Mouse (Mus musculus): ENCODE results near the gene Phf5a.

Gene Phf5a

DNA sequence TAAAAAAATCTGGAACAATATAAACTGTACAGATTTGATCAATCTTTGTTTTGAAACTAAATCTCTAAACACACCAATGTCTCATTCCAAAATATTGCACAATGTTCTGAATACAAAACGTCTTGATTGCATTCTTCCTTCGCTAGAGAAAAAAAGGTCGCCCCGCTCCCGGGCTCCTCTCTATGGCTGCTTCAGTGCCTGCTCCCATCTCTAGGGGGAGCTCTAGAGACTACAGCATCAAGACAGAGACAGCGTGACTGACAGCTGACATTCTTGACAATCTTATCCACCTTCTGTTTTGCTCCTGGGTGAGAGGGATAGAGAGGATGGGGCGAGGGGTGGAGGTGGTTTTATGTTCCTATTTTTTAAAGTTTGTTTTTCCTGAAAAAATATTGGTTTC is 23.4 kb downstream of the Phf5a start:
- Histone ChIP-seq H3K4me3 (replicated peaks; ENCODE audit: low read length) (no peak overlapping the region), H3K36me3 (ENCODE audit: insufficient read depth, low read length) (peaks cover 50% of the 10 kb centered on the region), H3K27me3 (ENCODE audit: insufficient read depth, low read length) (no peaks in the 10 kb centered on the region), H3K4me1 (replicated peaks; ENCODE audit: low read depth, low read length) (peaks cover 80% of the 10 kb centered on the region), H3K9me3 (ENCODE audit: low read length) (no peaks in the 10 kb centered on the region)
- TF ChIP-seq NANOG (IDR thresholded peaks at IDR 0.05; ENCODE audit: borderline replicate concordance, low read length) (no peak), CTCF (conservative IDR thresholded peaks at IDR 0.05; ENCODE audit: low read length) (peak; percentile 98)

- H3K36me3 ChIP-seq (ENCODE audit: insufficient read depth, low read length) = peaks cover 46% of the 10 kb centered on the region
- no peak overlapping the region for H3K4me3 ChIP-seq (replicated peaks; ENCODE audit: low read length)
- no peaks in the 10 kb centered on the region for H3K27me3 ChIP-seq (ENCODE audit: insufficient read depth, low read length)
- peaks cover 78% of the 10 kb centered on the region for H3K4me1 ChIP-seq (replicated peaks; ENCODE audit: low read depth, low read length)
- no peaks in the 10 kb centered on the region for H3K9me3 ChIP-seq (ENCODE audit: low read length)
- no peak for TF ChIP-seq POU5F1 (IDR thresholded peaks at IDR 0.05; ENCODE audit: borderline replicate concordance, low read length)
- no peak for TF ChIP-seq NANOG (IDR thresholded peaks at IDR 0.05; ENCODE audit: borderline replicate concordance, low read length)
Observed at GRCm38 (mm10) chr15:81847861-81848260, 23.9 kb downstream of the Phf5a start.

GRCm38 (mm10) chr15:81847161-81847560 is 24.6 kb downstream of the Phf5a start:
- H3K36me3 ChIP-seq (ENCODE audit: insufficient read depth, low read length) = peaks cover 40% of the 10 kb centered on the region
- TF ChIP-seq CTCF (conservative IDR thresholded peaks at IDR 0.05; ENCODE audit: low read length) (no peak), POU5F1 (IDR thresholded peaks at IDR 0.05; ENCODE audit: borderline replicate concordance, low read length) (no peak), NANOG (IDR thresholded peaks at IDR 0.05; ENCODE audit: borderline replicate concordance, low read length) (no peak)
- H3K4me3 ChIP-seq (replicated peaks; ENCODE audit: low read length) = no peak overlapping the region
- peaks cover 71% of the 10 kb centered on the region for H3K4me1 ChIP-seq (replicated peaks; ENCODE audit: low read depth, low read length)
- H3K9me3 ChIP-seq (ENCODE audit: low read length) = no peaks in the 10 kb centered on the region
- 0 out of 2 replicates have a peak, but pooled peaks cover 4% of the 10 kb centered on the region for H3K27me3 ChIP-seq (ENCODE audit: insufficient read depth, low read length)

DNA sequence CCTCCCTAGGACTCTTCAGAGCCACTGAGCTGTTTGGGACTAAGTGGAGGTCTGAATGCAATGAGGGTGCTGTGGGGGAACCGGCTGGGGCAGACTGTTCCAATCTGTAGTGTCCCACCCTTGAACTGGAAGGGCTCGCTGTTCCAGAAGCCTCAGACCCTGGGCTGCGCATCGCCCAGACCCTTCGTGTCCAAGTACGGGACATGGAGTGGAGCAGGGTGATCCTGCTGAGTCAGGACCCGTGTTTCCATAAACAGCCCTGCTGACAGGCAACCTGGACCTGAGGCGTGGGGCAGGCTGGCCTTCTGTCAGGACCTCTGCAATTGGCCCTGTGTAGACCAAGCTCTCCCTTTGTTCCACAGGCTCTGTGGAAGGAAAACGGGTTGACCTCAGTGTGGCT is 25.0 kb downstream of the Phf5a start:
- peaks cover 36% of the 10 kb centered on the region for H3K36me3 ChIP-seq (ENCODE audit: insufficient read depth, low read length)
- H3K4me1 ChIP-seq (replicated peaks; ENCODE audit: low read depth, low read length) = peaks cover 67% of the 10 kb centered on the region
- no peaks in the 10 kb centered on the region for H3K9me3 ChIP-seq (ENCODE audit: low read length)
- 0 out of 2 replicates have a peak, but pooled peaks cover 4% of the 10 kb centered on the region for H3K27me3 ChIP-seq (ENCODE audit: insufficient read depth, low read length)
- TF ChIP-seq CTCF (conservative IDR thresholded peaks at IDR 0.05; ENCODE audit: low read length) (no peak), NANOG (IDR thresholded peaks at IDR 0.05; ENCODE audit: borderline replicate concordance, low read length) (no peak), POU5F1 (IDR thresholded peaks at IDR 0.05; ENCODE audit: borderline replicate concordance, low read length) (no peak)
- no peak overlapping the region for H3K4me3 ChIP-seq (replicated peaks; ENCODE audit: low read length)

GRCm38 (mm10) chr15:81845724-81846123 is 26.0 kb downstream of the Phf5a start:
- Histone ChIP-seq H3K36me3 (ENCODE audit: insufficient read depth, low read length) (peaks cover 26% of the 10 kb centered on the region), H3K27me3 (ENCODE audit: insufficient read depth, low read length) (0 out of 2 replicates have a peak, but pooled peaks cover 4% of the 10 kb centered on the region), H3K9me3 (ENCODE audit: low read length) (no peaks in the 10 kb centered on the region), H3K4me1 (replicated peaks; ENCODE audit: low read depth, low read length) (peaks cover 57% of the 10 kb centered on the region), H3K4me3 (replicated peaks; ENCODE audit: low read length) (0 out of 2 replicates have a peak overlapping the region, but pooled peaks have one; percentile 23)
- TF ChIP-seq CTCF (conservative IDR thresholded peaks at IDR 0.05; ENCODE audit: low read length) = no peak
- TF ChIP-seq POU5F1 (IDR thresholded peaks at IDR 0.05; ENCODE audit: borderline replicate concordance, low read length) = no peak
- TF ChIP-seq NANOG (IDR thresholded peaks at IDR 0.05; ENCODE audit: borderline replicate concordance, low read length) = no peak

DNA sequence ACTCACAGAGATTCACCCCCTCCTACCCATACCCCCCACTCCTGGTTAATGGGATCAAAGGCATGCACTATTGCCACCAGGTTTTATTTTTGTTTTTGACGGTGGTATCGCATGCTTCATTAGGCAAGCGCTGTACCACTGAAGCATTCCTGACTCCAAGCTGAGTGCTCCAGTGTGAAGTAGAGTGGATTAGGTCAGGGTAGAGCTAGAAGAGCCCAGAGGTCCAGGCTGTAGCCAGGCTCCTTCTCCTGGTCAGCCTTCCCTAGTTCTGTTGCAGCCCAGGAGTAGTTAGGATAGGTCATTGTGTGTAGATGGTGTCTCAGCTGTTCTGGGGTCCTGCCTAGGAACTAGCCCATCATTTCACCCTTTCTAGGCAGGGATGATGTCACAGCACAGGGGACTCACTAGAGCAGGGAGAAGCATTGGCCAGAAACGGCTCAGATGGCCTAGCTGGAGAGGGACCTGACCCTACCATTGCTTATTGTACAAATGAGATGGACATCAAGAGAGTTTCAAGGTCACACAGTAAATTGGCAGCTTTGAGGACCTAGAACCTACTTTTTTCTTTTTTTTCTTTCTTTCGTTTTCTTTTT is 26.6 kb downstream of the Phf5a start:
- H3K9me3 ChIP-seq (ENCODE audit: low read length) = no peaks in the 10 kb centered on the region
- H3K4me1 ChIP-seq (replicated peaks; ENCODE audit: low read depth, low read length) = peaks cover 51% of the 10 kb centered on the region
- H3K27me3 ChIP-seq (ENCODE audit: insufficient read depth, low read length) = 0 out of 2 replicates have a peak, but pooled peaks cover 4% of the 10 kb centered on the region
- no peak for TF ChIP-seq NANOG (IDR thresholded peaks at IDR 0.05; ENCODE audit: borderline replicate concordance, low read length)
- TF ChIP-seq CTCF (conservative IDR thresholded peaks at IDR 0.05; ENCODE audit: low read length) = no peak
- no peak for TF ChIP-seq POU5F1 (IDR thresholded peaks at IDR 0.05; ENCODE audit: borderline replicate concordance, low read length)
- H3K36me3 ChIP-seq (ENCODE audit: insufficient read depth, low read length) = peaks cover 20% of the 10 kb centered on the region
- H3K4me3 ChIP-seq (replicated peaks; ENCODE audit: low read length) = no peak overlapping the region

DNA sequence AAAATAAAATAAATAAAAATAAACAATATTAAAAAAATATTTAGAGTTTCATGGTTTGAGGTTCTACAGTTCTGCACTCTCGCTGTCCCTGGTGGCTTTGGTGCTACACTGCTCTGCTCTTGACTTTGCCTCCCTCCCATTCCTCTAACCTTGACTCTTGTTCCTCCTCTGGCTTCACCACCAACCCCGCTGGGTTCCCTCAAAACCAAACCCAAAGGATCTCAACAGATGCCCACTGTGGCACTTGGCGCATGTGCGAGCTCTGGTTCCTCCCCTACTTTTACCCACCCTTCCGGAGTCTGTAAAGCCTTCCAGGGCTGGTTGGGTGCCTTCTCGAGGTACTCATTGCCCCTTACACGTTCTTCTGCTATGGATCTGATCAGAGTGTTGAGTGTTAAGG is 29.4 kb downstream of the Phf5a start:
- TF ChIP-seq POU5F1 (IDR thresholded peaks at IDR 0.05; ENCODE audit: borderline replicate concordance, low read length) (no peak), CTCF (conservative IDR thresholded peaks at IDR 0.05; ENCODE audit: low read length) (no peak), NANOG (IDR thresholded peaks at IDR 0.05; ENCODE audit: borderline replicate concordance, low read length) (no peak)
- no peak overlapping the region for H3K4me3 ChIP-seq (replicated peaks; ENCODE audit: low read length)
- H3K4me1 ChIP-seq (replicated peaks; ENCODE audit: low read depth, low read length) = peaks cover 45% of the 10 kb centered on the region
- no peaks in the 10 kb centered on the region; the same call in 1 of the 2 replicates for H3K36me3 ChIP-seq (ENCODE audit: insufficient read depth, low read length)
- peaks cover 22% of the 10 kb centered on the region for H3K27me3 ChIP-seq (ENCODE audit: insufficient read depth, low read length)
- no peaks in the 10 kb centered on the region for H3K9me3 ChIP-seq (ENCODE audit: low read length)

DNA sequence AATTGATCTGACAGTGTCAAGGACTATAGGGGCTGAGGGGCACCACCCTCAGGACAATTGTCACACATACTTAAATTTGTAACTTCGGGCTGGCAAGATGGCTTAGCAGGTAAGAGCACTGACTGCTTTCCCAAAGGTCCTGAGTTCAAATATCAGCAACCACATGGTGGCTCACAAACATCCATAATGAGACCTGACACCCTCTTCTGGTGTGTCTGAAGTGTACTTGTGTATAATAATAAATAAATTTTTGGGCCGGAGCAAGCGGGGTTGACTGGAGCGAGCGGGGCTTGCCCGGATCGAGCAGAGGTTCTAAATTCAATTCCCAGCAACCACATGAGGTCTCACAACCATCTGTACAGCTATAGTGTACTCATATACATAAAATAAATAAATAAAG is 31.4 kb downstream of the Phf5a start:
- H3K4me1 ChIP-seq (replicated peaks; ENCODE audit: low read depth, low read length) = peaks cover 42% of the 10 kb centered on the region
- no peaks in the 10 kb centered on the region for H3K36me3 ChIP-seq (ENCODE audit: insufficient read depth, low read length)
- TF ChIP-seq CTCF (conservative IDR thresholded peaks at IDR 0.05; ENCODE audit: low read length) = no peak
- TF ChIP-seq NANOG (IDR thresholded peaks at IDR 0.05; ENCODE audit: borderline replicate concordance, low read length) = no peak
- peaks cover 41% of the 10 kb centered on the region for H3K27me3 ChIP-seq (ENCODE audit: insufficient read depth, low read length)
- no peak overlapping the region for H3K4me3 ChIP-seq (replicated peaks; ENCODE audit: low read length)
- no peaks in the 10 kb centered on the region for H3K9me3 ChIP-seq (ENCODE audit: low read length)

- Histone ChIP-seq H3K27me3 (ENCODE audit: insufficient read depth, low read length) (peaks cover 47% of the 10 kb centered on the region), H3K4me1 (replicated peaks; ENCODE audit: low read depth, low read length) (peaks cover 41% of the 10 kb centered on the region), H3K4me3 (replicated peaks; ENCODE audit: low read length) (no peak overlapping the region), H3K36me3 (ENCODE audit: insufficient read depth, low read length) (no peaks in the 10 kb centered on the region), H3K9me3 (ENCODE audit: low read length) (no peaks in the 10 kb centered on the region)
- no peak for TF ChIP-seq POU5F1 (IDR thresholded peaks at IDR 0.05; ENCODE audit: borderline replicate concordance, low read length)
- no peak for TF ChIP-seq CTCF (conservative IDR thresholded peaks at IDR 0.05; ENCODE audit: low read length)
- TF ChIP-seq NANOG (IDR thresholded peaks at IDR 0.05; ENCODE audit: borderline replicate concordance, low read length) = no peak
Observed at GRCm38 (mm10) chr15:81839634-81840033, 32.1 kb downstream of the Phf5a start.
